Mouse (Mus musculus): ENCODE measurements around the gene Atf7ip2. TPM values are rescaled to one million over a fixed set of nuclear protein-coding genes. Genes with fewer than 3 reads are reported as not detected.
"Not testable (repeated sequence)": the region's sequence is repeated elsewhere in the genome, so short reads cannot be mapped to it uniquely, and the experiment has no call there.

Atf7ip2 gene
- total RNA-seq (2022): not detected

DNA sequence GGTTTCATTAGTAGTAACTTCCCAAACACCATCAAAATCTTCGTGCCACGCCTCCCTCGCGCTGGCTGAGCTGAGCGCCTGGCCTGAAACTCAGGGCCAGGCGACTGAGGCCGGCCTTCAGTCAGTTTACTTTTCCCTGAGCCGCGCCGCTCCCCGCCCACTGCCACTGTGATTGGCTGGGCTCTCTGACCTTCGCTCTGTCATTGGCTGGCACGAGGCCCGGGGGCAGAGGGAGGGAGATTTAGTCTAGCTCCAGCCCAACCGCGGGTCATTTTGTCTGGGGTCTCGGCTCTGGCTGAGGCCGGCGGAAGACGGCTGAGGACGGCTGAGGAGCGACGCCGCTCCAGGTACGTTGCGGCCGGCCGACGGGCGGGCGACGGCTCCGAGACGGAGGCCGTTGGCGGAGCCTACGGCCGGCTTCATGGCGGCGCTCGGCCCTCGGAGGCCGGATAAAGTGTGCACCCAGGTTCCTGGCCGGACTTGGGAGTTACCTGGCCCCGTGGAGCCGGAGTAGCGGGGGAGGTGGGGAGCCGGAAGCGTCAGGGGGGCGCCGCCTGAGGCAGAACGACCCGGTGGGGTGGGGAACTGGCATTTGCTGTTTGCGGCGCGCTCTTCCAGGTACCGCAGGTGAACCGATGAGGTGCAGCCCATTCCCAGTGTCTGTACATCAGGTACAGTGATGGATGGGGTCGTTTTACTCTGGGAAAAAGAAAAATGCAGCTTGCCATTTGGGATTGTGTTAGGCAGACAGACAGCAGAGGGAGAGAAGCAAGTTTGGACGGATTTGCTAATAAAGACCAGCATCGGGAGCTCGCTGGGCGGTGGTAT, at the start of gene Atf7ip2:
Atf7ip2 (plus strand) TSS at position 34 of the 828 bp plus-strand sequence.
- peak; percentile 34 to 48 for DNase-seq (ENCODE audit: low spot score in 2 of 2)

- no peak for DNase-seq (ENCODE audit: low spot score in 2 of 2)
Measured at GRCm38 (mm10) chr16:10143166-10143565, 49.3 kb upstream of the Atf7ip2 start.

DNA sequence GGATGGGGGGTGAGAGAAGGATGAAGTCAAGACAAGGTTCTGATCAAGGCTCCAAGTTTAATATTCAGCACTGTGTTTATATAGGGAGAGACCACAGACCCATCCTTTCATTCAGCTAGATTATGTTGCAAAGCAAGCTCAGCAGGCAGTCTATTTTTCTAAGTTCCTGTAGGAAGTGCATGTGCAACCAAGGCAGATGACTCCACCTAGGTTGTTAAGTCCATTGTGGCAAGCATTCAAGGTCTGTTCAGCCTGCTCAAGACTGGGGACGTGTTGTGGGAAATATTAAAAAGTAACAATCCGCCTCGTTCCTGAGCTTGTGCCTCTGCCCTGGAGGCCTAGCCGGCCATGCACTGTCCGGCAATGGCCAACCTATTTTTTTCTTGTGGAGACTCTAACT, 45.1 kb upstream of the Atf7ip2 start:
- no peak for DNase-seq (ENCODE audit: low spot score in 2 of 2)

DNA sequence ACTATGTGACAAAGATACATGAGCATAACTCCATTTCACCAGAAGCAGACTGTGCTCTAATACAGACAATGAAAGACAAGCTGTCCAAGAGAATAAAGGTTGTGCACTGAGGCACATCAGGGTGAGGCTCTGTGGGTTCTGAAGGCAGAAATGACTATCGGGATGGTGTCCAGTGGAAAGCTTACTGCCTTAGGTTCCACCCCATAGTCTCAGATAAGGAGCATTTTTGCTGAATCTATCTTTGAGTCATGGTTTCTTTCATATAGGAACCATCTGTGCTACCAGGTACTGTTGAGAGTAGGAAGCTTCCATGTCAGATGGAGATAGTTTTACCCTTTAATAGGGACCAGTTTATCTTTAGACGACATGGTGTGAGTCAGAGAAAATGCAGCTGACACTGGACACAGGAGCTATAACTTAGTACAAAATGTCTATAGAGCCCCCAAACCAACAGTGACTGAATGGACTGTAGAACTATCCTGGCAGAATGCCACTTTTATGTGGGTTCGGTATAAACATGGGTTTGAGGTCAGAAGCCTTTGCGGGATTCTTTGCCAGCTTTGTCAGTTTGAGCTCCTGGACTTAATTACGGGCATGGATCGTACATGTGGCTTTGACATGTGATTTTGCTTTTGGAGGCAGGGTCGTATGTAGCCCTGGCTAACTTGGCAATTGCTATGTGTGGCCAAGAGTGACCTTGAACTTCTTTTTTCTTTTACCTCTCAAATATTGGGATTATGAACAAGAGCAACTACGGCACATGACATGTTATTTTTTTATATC, 23.2 kb upstream of the Atf7ip2 start:
- DNase-seq (ENCODE audit: low spot score in 2 of 2): no peak

DNA sequence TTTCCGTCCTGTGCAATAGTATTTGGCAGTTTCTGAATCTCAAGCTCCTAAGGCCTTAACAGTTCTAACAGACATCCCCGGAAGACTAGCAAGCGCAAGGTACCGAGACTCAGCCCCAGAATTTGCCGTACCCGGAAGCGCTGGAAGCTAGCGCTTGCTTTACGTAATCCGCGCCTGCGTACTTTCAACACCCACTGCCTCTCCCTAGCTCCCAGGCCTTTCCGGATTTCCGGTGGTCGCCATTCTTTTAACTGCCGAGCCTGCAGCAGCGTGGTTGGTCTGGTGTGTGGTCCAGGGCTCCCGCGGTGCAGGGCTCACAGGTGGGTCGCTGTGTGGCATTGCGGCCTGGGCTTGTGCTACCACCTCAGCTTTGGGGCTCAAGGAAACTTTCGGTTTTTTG, 22.5 kb upstream of the Atf7ip2 start, which contains the start of gene Rpl39l:
Rpl39l (plus strand) TSS at position 222 of the 400 bp plus-strand sequence.
- no peak for DNase-seq (ENCODE audit: low spot score in 2 of 2)

DNA sequence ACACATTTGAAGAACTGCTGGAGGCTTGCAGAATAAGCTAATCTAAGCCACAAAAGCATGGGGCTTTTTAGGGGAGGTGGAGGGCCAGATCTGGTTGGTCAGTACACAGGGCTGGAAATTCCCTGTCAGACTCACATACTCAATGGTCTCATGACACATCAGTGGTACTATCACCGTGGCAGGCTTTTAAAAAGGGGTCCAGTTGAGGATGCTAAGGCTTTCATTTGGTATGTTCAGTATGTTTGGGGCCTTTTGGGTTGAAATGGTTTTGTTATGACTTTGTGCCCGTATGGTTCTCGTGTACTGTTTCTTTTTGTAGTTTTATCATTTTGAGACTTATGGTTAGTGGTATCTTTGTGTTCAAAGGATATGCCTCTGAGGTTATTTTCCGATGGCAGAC, 21.2 kb upstream of the Atf7ip2 start:
- no peak for DNase-seq (ENCODE audit: low spot score in 2 of 2)

GRCm38 (mm10) chr16:10172179-10172820, 20.2 kb upstream of the Atf7ip2 start:
- DNase-seq (ENCODE audit: low spot score in 2 of 2): no peak

DNA sequence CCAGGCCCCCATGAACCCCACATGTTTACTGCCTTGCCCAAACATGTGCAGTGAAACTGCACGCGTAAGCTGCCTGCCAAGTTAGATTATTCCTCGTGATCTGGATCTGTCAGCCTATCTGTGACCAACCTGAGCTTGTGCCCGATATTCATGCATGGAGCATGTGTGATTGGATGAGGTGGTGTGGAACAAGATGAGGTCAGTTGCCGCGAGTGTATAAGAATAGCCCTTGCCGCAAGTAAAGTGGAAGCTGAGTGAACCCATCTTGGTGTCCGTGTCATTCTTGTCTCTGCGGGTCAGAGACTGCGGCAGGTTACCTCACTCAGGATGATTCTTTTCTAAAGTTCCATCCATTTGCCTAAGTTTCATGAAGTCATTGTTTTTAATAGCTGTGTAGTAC, 5.1 kb upstream of the Atf7ip2 start:
- DNase-seq (ENCODE audit: low spot score in 2 of 2): not testable (repeated sequence)

DNA sequence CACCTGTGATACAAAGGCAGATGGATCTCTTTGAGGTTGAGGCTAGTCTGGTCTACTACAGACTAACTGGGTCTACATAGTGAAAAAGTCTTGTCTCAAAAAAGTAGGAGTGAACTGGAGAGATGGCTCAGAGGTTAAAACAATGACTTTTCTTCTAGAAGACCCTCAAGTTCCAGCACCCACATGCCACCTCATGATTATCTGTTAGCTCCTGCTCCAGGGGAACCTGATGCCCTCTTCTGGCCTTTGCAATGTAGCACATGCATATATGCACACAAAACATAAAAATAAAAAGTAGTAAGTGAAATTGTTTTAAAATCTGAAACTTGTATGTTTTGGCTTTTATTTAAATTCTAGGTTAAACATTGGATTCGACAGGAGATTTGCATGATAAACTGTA, 16.3 kb downstream of the Atf7ip2 start:
- DNase-seq (ENCODE audit: low spot score in 2 of 2): no peak

DNA sequence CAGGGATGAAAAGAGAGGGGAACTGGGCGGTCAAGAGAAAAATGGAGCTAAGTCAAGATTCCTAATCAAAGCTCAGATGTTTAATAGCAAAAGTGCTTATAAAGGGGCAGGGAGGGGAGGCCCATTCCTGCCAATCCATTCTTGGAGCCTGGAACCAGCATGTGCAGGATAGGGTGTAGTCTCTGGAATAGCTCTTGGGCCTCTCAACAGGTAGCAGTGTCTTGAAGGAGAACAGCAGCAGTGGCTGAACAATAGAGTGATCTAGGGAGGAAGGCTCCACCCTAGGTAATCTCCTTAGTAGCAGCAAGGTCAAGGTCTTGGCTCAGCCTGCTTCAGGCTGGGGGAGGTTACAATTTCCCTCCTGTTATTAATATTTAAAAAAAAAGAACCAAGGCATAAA, 23.9 kb downstream of the Atf7ip2 start:
- not testable (repeated sequence) for DNase-seq (ENCODE audit: low spot score in 2 of 2)

DNA sequence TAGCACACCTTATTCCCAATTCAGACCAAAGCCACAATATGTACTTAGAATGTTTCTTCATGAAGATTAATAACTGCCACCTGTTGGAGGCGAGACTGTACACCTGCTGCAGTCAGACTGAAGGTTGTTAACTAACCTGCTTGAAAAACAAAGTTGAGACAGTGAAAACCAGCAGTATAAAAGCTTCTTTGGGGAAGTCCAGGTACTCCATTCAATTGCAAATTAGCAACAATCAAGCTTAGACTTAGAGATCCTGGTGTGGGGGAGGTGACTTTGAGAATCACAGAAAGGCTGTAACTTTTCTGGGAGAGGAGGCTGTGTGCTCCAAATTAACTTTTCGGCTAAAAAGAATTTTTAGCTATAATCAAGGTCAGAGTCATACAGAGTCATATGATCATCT, 24.5 kb downstream of the Atf7ip2 start:
- not testable (repeated sequence) for DNase-seq (ENCODE audit: low spot score in 2 of 2)

GRCm38 (mm10) chr16:10227361-10227760, 34.8 kb downstream of the Atf7ip2 start:
- no peak for DNase-seq (ENCODE audit: low spot score in 2 of 2)

DNA sequence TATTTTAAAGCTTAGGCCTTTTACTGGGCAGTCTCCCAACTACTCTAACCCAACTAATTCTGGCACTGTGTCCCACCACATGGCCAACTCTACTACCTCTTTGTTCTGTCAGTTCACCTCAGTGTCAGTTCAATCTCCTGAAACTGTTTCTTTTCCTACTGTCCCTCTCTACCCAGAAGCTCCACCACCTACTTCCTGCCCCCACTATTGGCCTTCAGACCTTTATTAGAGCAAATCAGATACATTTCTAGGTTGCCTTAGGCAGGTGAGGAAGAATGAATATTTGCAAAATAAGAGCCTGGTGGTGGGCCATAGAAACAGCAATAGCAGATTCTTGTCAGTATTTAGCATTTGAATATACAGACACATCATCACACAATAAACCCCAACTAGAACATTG, 44.1 kb downstream of the Atf7ip2 start:
- no peak for DNase-seq (ENCODE audit: low spot score in 2 of 2)

GRCm38 (mm10) chr16:10253993-10254392, 61.5 kb downstream of the Atf7ip2 start:
- DNase-seq (ENCODE audit: low spot score in 2 of 2): no peak

DNA sequence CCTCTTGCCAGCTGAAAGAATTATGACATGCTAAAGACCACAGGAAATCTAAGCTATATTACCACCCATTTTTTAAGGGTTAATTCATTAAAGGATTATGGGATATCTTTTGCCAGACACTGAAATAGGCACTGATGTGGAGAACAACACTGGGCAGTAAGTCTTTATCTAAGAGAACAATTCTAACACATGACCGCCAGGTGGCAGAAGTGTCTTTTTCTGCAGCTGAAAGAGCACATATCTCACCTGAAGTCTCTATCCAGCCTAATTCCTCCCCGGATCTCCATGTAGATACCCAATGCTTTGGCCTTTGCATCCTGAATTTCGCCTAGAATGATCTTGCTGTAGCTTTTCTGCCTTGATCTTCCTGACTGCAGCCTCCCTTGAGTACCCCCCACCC, 79.7 kb downstream of the Atf7ip2 start:
- no peak for DNase-seq (ENCODE audit: low spot score in 2 of 2)

DNA sequence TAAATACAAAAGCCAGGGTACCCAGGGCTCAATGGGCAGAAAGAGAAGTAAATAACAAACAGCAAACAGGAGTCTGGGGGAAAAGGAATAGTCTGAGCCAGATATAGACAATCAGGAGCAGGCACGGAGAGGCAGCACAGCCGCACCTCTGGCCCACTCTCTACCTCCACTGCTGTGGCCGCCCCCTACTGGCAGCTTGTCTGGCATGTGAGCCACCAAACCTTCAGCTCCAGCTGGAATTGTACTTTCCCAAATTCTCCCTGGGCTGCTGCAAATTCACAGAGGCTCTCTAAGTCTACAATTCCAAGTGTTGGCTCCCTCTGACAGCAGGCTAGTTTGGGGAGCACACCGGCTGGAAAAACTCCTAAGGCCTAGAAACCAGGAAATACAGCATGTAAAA, 82.0 kb downstream of the Atf7ip2 start:
- DNase-seq (ENCODE audit: low spot score in 2 of 2): no peak

- DNase-seq (ENCODE audit: low spot score in 2 of 2): not testable (repeated sequence)
Measured at GRCm38 (mm10) chr16:10276778-10277177, 84.3 kb downstream of the Atf7ip2 start.

GRCm38 (mm10) chr16:10280286-10280951, 87.9 kb downstream of the Atf7ip2 start:
- DNase-seq (ENCODE audit: low spot score in 2 of 2): peak; percentile 43 to 56

DNA sequence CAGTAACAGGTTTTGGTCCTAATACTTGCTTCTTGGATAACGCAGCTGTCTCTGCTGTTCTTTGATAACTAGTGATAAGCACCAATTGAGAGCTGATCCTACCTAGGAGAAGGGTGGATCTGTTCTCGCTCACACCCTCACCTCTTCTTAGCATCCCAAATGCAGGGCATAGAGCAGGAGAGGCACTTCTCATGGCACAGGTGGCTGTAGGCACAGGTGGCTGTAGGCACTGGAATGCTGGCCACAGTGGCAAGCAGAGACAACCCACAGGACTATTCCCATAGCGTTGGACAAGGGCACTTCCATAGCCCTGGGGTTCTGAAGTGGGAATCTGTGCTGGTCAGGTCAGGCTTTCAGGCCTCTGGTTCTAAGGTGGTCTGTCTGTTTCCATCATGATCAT, 89.4 kb downstream of the Atf7ip2 start:
- DNase-seq (ENCODE audit: low spot score in 2 of 2): no peak

GRCm38 (mm10) chr16:10286513-10287268, 94.2 kb downstream of the Atf7ip2 start:
- DNase-seq (ENCODE audit: low spot score in 2 of 2): peak in 1 of 2 experiments; percentile 42

- no peak for DNase-seq (ENCODE audit: low spot score in 2 of 2)
Measured at GRCm38 (mm10) chr16:10288115-10288514, 95.6 kb downstream of the Atf7ip2 start.
